Mouse (Mus musculus) kidney, postnatal 10 days (tissue): Measurements from ENCODE around the gene Zfp422.

Experiments
- DNase-seq: peaks from one replicate; pipeline ENCODE4 v3.0.0; 2021; ENCODE audit warnings: mixed read lengths

Gene Zfp422

GRCm38 (mm10) chr6:116628539-116629171 lies at the start of gene Zfp422:
TSS of gene Zfp422 (minus strand) at chr6:116628999.
- DNase-seq, result peak; percentile 87

- no peak for DNase-seq
These were observed 48.5 kb upstream of the Zfp422 start for GRCm38 (mm10) chr6:116677321-116677720.

DNA sequence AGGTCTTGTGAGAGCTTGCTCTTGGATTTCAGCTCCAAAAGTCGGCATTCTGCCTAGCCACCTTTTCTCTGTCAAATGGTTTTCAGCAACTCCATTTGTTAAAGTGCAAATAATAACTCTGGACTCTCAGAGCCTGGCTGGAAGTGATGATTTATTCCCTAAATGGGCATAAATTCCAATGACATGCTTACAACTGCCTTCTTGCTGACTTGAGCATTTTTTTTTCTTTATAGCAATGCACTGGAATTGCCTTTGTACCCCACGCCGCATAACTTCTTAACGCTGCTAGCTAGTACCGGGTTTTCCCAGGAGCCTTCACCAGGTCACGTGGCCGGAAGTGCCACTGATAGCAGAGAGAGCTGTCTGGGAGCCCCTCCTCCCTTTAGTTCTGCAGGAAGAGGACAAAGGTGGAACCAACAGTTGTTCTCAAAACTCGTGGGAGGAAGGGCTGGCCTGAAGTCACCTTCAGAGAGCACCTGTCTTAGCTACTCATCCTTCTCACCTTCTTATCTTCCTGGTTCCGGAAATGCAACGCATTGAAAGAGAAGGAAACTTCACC lies 47.6 kb upstream of the Zfp422 start:
- DNase-seq, result peak; percentile 54

GRCm38 (mm10) chr6:116674283-116674886 lies 45.6 kb upstream of the Zfp422 start:
- DNase-seq, result no peak

- DNase-seq, result peak; percentile 89
These were observed 44.9 kb upstream of the Zfp422 start, which contains the start of gene Rassf4 for GRCm38 (mm10) chr6:116673471-116674282. TSS of gene Rassf4 (minus strand) at chr6:116673952.

DNA sequence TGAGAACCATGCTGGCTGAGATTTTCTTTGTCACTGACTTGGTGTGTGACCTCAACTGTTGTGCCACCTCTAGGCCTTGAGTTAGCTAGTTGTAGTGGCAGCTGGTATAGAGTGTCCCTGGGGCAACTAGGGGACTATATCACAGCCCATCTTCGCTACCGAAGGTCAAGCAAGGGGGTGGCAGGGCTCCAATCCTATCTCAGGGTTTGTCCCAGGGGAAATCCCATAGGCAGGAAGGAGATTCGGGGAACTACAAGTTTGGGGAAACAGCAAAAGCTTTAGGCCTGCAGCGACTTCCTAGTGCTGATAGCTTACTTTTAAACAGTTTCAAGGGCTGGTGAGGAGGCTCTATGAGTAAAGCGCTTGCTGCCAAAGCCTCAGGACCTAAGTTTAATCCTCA lies 43.5 kb upstream of the Zfp422 start:
- DNase-seq, result no peak

- DNase-seq, result no peak
These were observed 43.0 kb upstream of the Zfp422 start for GRCm38 (mm10) chr6:116671768-116672167.

- DNase-seq, result peak; percentile 40
These were observed 42.2 kb upstream of the Zfp422 start for GRCm38 (mm10) chr6:116671031-116671430.

DNA sequence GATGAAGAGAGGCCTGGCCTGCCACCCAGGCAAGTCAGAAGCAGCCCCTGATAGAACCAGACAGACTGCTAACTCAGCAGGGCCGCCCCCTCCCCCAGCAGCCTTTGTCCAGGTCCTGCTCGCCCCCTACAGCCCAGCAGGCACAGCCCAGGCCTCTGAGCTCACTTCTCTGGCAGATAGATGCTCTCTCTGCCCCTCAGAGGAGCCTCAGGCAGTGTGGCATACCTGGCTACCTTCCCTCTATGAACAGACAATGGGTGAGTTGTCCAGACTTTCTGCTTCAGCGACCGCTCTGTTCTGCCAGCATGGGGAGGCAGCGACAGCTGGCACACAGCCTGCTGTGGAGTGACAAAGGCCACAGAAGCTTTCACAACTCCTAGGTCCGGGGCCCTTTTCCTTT lies 41.3 kb upstream of the Zfp422 start:
- DNase-seq, result no peak

DNA sequence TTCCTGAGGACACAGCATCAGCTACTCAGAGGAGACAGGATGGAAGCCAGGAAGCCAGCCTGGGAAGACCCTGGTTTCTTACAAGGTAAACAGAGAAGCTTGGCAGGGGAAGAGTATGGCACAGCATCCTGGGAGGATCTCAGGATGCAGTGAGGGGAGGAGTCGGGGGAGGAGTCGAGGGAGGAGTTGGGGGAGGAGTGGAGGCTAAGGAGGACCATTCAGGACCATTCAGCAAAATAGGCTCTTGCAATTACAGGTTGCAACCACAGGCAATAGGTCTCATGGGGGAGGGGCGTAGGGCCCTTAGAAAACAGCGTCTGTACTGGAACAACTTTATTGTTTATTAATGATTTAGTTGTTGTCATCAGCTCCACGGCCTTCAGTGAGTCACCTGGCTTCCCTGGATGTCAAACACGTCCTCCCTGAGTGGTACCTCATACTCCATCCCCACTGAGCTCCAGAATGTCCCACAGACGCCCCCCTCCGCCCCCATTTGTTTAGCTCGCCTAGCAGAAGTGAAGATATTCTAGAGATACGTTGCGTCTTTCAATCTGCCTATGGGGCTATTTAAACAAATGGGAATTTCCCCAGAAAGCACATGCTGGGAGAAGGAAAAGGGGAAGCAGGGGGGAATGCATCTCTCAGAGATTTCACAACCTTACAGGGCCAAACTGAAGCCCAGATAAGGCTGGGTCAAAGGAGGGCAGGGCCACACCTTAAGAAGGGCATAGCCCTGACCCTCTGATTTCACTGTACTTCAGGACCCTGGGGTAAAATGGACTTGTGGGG lies 40.1 kb upstream of the Zfp422 start:
- no peak for DNase-seq

GRCm38 (mm10) chr6:116667382-116667781 lies 38.6 kb upstream of the Zfp422 start:
- DNase-seq, result no peak

DNA sequence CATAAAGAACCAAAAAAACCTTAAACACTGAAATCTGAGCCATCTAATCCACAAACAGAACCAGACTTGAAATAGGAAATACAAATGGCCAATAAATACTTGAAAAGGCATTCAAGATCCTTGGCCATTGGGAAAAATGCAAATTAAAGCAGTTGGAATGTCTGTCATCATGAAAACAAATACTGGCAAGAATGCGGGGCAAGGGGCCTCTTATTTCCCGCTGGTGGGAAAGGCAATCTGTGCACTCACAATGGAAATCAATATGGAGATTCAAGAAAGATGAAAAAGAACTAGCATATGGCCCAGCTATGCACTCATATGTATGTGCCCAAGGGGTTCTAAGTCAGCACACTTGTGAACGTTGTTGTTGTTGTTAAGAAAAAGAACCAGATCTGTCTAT lies 38.1 kb upstream of the Zfp422 start:
- no peak for DNase-seq

DNA sequence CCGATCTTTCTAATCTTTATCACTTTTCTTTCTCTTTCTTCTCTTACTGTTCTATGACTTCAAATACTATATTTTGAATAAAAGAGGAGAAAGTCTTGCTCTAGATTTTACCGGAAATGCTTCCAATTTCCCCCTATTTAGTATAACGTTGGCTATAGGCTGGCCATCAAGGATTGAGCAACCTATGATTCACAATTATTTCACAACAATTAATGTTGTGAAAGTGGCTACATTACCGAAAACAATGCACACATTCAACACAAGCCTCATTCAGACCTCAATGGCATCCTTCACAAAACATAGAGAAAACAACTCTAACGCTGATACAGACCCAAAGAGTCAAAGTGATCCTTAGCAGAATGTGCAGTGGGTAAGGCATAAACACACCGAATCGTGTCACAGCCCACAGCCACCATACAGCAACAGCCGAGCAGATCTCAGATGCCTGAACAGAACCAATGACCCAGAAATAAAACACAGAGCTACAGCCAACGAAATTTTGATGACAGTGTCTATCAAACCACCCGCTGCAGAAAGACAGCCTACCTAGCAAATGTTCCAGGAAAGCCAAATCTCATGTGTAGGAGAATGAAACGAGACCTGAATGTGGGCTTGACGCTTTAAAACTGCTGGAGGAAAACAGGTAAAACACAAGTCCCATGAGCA lies 37.4 kb upstream of the Zfp422 start:
- no peak for DNase-seq

DNA sequence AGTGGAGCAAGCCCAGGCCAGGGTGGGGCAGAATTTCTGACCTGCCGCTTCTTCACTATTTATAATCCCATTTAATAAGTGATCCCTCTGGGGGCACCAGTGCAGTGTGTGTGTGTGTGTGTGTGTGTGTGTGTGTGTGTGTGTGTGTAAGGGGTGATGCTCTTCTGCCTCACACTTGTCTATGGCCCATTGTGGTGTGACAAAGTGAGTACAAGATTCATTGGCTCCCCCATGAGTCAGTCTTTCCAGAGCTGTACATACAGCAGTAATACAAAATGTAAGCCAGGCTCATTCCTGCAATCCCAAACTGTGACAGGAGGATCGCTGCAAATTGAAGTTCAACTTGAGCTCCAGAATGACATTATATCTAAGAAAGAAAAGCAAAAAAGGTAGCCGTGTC lies 36.0 kb upstream of the Zfp422 start:
- DNase-seq, result no peak

GRCm38 (mm10) chr6:116664031-116664430 lies 35.2 kb upstream of the Zfp422 start:
- no peak for DNase-seq

DNA sequence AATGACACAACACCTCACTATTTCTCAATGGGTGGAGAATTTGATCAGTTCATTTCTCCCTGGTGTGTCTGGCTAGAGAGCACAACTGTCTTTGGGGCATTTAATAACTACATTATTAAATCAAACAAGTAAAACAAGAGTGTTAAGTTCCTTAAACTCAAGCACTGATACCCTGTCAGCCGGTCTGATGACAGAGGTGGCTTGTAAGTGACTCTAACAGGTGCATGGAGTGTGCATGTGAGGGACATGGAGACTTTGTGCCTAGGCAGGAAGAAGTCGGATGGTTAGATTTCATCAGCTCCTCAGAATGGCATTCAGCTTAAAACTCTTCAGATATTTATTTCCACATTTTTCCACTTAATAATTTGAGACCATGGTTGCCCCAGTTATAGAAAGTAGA lies 34.6 kb upstream of the Zfp422 start:
- DNase-seq, result no peak

DNA sequence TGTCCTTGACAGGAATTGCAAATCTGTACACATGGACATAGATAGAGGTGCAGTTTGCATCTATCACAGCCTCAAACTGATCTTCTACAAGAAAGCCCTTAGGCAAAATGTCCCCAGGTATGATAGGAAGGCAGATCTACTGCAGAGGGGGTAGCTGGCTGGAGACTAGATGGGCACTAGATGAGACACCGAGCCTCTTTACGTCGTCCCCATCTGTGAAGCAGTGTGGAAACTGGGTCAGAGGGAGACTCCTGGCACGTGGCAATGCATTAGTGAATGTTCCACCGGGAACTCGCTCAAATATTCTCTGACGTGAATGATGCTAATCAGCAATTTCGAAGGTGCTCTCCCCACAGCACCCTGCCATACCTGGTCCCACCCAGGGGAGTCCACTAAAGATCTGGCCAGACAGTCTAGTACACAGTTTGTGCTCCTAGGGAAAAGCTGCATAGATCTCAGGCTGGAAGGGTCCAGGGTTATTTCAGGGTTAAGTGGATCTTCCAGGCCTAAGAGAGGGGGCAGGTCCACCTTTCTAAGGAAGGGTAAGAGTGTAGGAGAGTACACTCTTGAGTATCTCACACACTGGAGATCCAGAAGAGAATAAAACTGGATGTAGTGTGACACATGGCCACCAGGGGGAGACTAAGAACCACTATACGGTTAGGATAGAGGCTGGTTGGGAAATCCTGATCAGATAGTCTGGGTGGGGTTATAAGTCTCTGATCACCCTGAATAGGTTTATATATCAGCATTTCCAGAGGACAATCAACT lies 25.1 kb upstream of the Zfp422 start:
- DNase-seq, result peak; percentile 79

- DNase-seq, result no peak
These were observed 24.4 kb upstream of the Zfp422 start for GRCm38 (mm10) chr6:116653191-116653590.

- DNase-seq, result peak; percentile 79
These were observed 22.8 kb upstream of the Zfp422 start for GRCm38 (mm10) chr6:116651437-116652118.

DNA sequence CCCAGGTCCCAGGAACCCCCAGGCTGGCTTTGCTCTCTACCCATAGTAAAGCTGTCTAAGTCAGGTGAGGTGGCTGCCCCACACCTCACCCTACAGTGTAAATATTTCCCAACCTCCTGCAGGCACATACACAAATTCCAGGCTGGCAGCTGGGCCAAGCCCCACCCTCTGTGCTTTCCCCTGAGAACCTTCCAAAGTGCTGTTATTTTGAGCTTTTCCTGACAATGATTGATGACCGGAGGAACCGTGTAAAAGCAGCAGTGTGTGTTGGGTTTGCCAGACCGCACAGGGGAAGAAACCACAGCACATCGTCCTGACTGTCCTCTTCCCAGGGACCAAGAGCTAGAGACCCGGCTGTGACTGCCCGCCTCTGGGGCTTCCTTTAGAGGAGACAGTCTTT lies 21.6 kb upstream of the Zfp422 start, which contains the start of gene Depp1:
TSS of gene Depp1 (plus strand) at position 204 of the 400 bp plus-strand sequence.
- DNase-seq, result peak; percentile 77

- DNase-seq, result no peak
These were observed 21.0 kb upstream of the Zfp422 start for GRCm38 (mm10) chr6:116649811-116650210.
